Mouse (Mus musculus) liver, adult 2 months (tissue): ENCODE data around the gene Lap3. TPM values are rescaled to one million over a fixed set of nuclear protein-coding genes. Genes with fewer than 3 reads are reported as not detected.
A peak's percentile ranks its signal among the peaks of the same experiment; 100 is the strongest.

Source experiments
- DNase-seq: peaks from one replicate; pipeline ENCODE4 v3.0.0-alpha.2; 2011; ENCODE audit warnings: low read depth, low spot score; ENCODE audit errors: extremely low read depth
- H3K27ac ChIP-seq: fragments of 200-500 bp; replicated peaks from 2 replicates; pipeline ENCODE4 v1.5.1; 2012; ENCODE audit warnings: low read depth, mild to moderate bottlenecking, control low read depth, inconsistent platforms, low read length; ENCODE audit not compliant: insufficient read depth
- H3K27me3 ChIP-seq: fragments of 200-500 bp; 2 replicates; pipeline ENCODE4 v1.6.1; 2012; ENCODE audit warnings: mild to moderate bottlenecking, moderate library complexity, low read length, inconsistent platforms; ENCODE audit not compliant: control insufficient read depth, insufficient read depth
- H3K36me3 ChIP-seq: fragments of 200-500 bp; 2 replicates; pipeline ENCODE4 v1.6.1; 2012; ENCODE audit warnings: low read length, inconsistent platforms; ENCODE audit not compliant: control insufficient read depth, insufficient read depth
- H3K4me1 ChIP-seq: fragments of 200-500 bp; 2 replicates; pipeline ENCODE4 v1.6.1; 2011; ENCODE audit warnings: low read length; ENCODE audit not compliant: control insufficient read depth, insufficient read depth
- H3K4me3 ChIP-seq: fragments of 200-500 bp; 2 replicates; pipeline ENCODE4 v1.5.1; 2011; ENCODE audit warnings: low read depth, mild to moderate bottlenecking, control low read depth, low read length, moderate library complexity; ENCODE audit not compliant: insufficient read depth
- H3K79me2 ChIP-seq: fragments of 200-500 bp; 2 replicates; pipeline ENCODE4 v1.6.1; 2012; ENCODE audit warnings: inconsistent platforms, mild to moderate bottlenecking, low read length, moderate library complexity; ENCODE audit not compliant: control insufficient read depth, insufficient read depth
- H3K9ac ChIP-seq: fragments of 200-500 bp; 2 replicates; pipeline ENCODE4 v1.6.1; 2012; ENCODE audit warnings: low read depth, mild to moderate bottlenecking, control low read depth, inconsistent platforms, low read length
- CTCF ChIP-seq: fragments of 200-500 bp; IDR thresholded peaks from 2 replicates; pipeline ENCODE4 v1.5.1; 2011; ENCODE audit warnings: low read depth, low read length, control low read depth
- POLR2A ChIP-seq: fragments of 200-500 bp; IDR thresholded peaks from 2 replicates; pipeline ENCODE4 v1.6.1; 2011; ENCODE audit warnings: low read length, control low read depth; ENCODE audit not compliant: insufficient read depth; ENCODE audit errors: extremely low read depth
- WGBS: fragments of 180-500 bp; shearing (Covaris S2); methylation state at CpG from one replicate; pipeline ENCODE4 v1.1.7; 2018; 5-methylcytosine and 5-hydroxymethylcytosine counted together
- polyA plus RNA-seq: library from polyadenylated mRNA; depleted of rRNA; stranded (reverse); fragments of >200 nt; gene quantifications from 2 replicates; pipeline ENCODE4 v1.2.3, GENCODE M21; 2012; rRNA removed
- total RNA-seq: library from RNA; depleted of rRNA; stranded (reverse); fragments of >200 nt; gene quantifications from 2 replicates; pipeline ENCODE4 v1.2.3, GENCODE M21; 2014; rRNA removed

The Lap3 gene
- total RNA-seq (300 and 328 TPM in 2 replicates), polyA plus RNA-seq (92.9 and 108 TPM in 2 replicates)

GRCm38 (mm10) chr5:45493191-45494092 is at the start of gene Lap3:
Lap3 (plus strand) TSS chr5:45493374.
- TF ChIP-seq CTCF (peak; percentile 50), POLR2A (peak; percentile 96)
- Histone ChIP-seq H3K4me1 (peaks cover 25% of the 10 kb centered on the region), H3K79me2 (peaks cover 16% of the 10 kb centered on the region; the same call in 1 of the 2 replicates), H3K27me3 (no peaks in the 10 kb centered on the region), H3K4me3 (peak within 1 kb of the TSS; percentile 100), H3K27ac (peak within 1 kb of the TSS; percentile 99), H3K9ac (peak within 1 kb of the TSS; percentile 100), H3K36me3 (peaks cover 19% of the 10 kb centered on the region; the same call in 1 of the 2 replicates)
- peak; percentile 84 for DNase-seq
- WGBS: under 1% methylated on average over 78 of the region's 78 CpGs

GRCm38 (mm10) chr5:45444130-45444832 is 48.9 kb upstream of the Lap3 start:
- H3K27ac ChIP-seq: peak overlapping the region; percentile 79
- no peak overlapping the region for H3K4me3 ChIP-seq
- H3K79me2 ChIP-seq: peaks cover 21% of the 10 kb centered on the region; the same call in 1 of the 2 replicates
- 0 out of 2 replicates have a peak overlapping the region, but pooled peaks have one; percentile 1 for H3K9ac ChIP-seq
- no peak for TF ChIP-seq CTCF
- WGBS: 23% methylated on average over 8 of the region's 8 CpGs
- peaks cover 43% of the 10 kb centered on the region for H3K4me1 ChIP-seq
- DNase-seq: peak; percentile 96
- H3K36me3 ChIP-seq: peaks cover 30% of the 10 kb centered on the region
- H3K27me3 ChIP-seq: no peaks in the 10 kb centered on the region

- H3K79me2 ChIP-seq: peaks cover 15% of the 10 kb centered on the region; the same call in 1 of the 2 replicates
- H3K36me3 ChIP-seq: peaks cover 10% of the 10 kb centered on the region; the same call in 1 of the 2 replicates
- peaks cover 24% of the 10 kb centered on the region for H3K4me1 ChIP-seq
- H3K27me3 ChIP-seq: no peaks in the 10 kb centered on the region
- peak overlapping the region; percentile 85 for H3K27ac ChIP-seq
- DNase-seq: peak; percentile 49
- TF ChIP-seq CTCF: no peak
- no peak for TF ChIP-seq POLR2A
- H3K9ac ChIP-seq: peak overlapping the region; percentile 78
- peak overlapping the region; percentile 59 for H3K4me3 ChIP-seq
- WGBS: 22% methylated on average over 5 of the region's 5 CpGs
Observed at GRCm38 (mm10) chr5:45448676-45449075, 44.5 kb upstream of the Lap3 start.

- Histone ChIP-seq H3K4me3 (peak overlapping the region; percentile 59), H3K9ac (peak overlapping the region; percentile 78), H3K4me1 (peaks cover 22% of the 10 kb centered on the region), H3K27ac (peak overlapping the region; percentile 85), H3K79me2 (peaks cover 15% of the 10 kb centered on the region; the same call in 1 of the 2 replicates), H3K36me3 (peaks cover 10% of the 10 kb centered on the region; the same call in 1 of the 2 replicates), H3K27me3 (no peaks in the 10 kb centered on the region)
- DNase-seq: no peak
- WGBS: under 1% methylated on average over 8 of the region's 8 CpGs
- no peak for TF ChIP-seq CTCF
- TF ChIP-seq POLR2A: no peak
Observed at GRCm38 (mm10) chr5:45449206-45449605, 44.0 kb upstream of the Lap3 start.

GRCm38 (mm10) chr5:45449831-45450716 is 43.1 kb upstream of the Lap3 start, which contains the start of gene Qdpr:
Qdpr (minus strand) TSS chr5:45450236.
- H3K27ac ChIP-seq: peak within 1 kb of the TSS; percentile 85
- TF ChIP-seq CTCF (no peak), POLR2A (peak; percentile 95)
- under 1% methylated on average over 70 of the region's 70 CpGs for WGBS

More at GRCm38 (mm10) chr5:45449831-45450716, 43.1 kb upstream of the Lap3 start, which contains the start of gene Qdpr:
- peak; percentile 98 for DNase-seq
- peaks cover 10% of the 10 kb centered on the region; the same call in 1 of the 2 replicates for H3K36me3 ChIP-seq
- peaks cover 15% of the 10 kb centered on the region; the same call in 1 of the 2 replicates for H3K79me2 ChIP-seq
- H3K4me1 ChIP-seq: peaks cover 19% of the 10 kb centered on the region
- H3K27me3 ChIP-seq: no peaks in the 10 kb centered on the region
- H3K9ac ChIP-seq: peak within 1 kb of the TSS; percentile 78
- peak within 1 kb of the TSS; percentile 59 for H3K4me3 ChIP-seq
